Mouse (Mus musculus) limb, embryonic 11.5 days (tissue): ENCODE results near the gene Nwd1. TPM values are rescaled to one million over a fixed set of nuclear protein-coding genes. Genes with fewer than 3 reads are reported as not detected.

Experiments used
- ATAC-seq: fragments of 200-750 bp; cut with Nextera tagmentation; 2 replicates; pipeline ENCODE4 v1.8.0; 2017; ENCODE audit warnings: low read depth; ENCODE audit not compliant: insufficient number of reproducible peaks, low FRiP score, low TSS enrichment
- DNase-seq: peaks from one replicate; pipeline ENCODE4 v3.0.0-alpha.2; 2015; ENCODE audit warnings: low spot score
- H3K27ac ChIP-seq: fragments of 300-500 bp; sonication (generic); replicated peaks from 2 replicates; pipeline ENCODE4 v1.5.1; 2014; ENCODE audit warnings: low read depth, mild to moderate bottlenecking, low read length
- H3K27me3 ChIP-seq: fragments of 300-500 bp; sonication (generic); 2 replicates; pipeline ENCODE4 v1.6.1; 2014; ENCODE audit warnings: mild to moderate bottlenecking, low read length, mixed read lengths; ENCODE audit not compliant: control insufficient read depth, insufficient read depth
- H3K36me3 ChIP-seq: fragments of 300-500 bp; sonication (generic); 2 replicates; pipeline ENCODE4 v1.6.1; 2014; ENCODE audit warnings: mild to moderate bottlenecking, low read length, moderate library complexity, mixed read lengths; ENCODE audit not compliant: control insufficient read depth, insufficient read depth
- H3K4me1 ChIP-seq: fragments of 300-500 bp; sonication (generic); 2 replicates; pipeline ENCODE4 v1.6.1; 2014; ENCODE audit warnings: low read length, mixed read lengths; ENCODE audit not compliant: control insufficient read depth, insufficient read depth
- H3K4me2 ChIP-seq: fragments of 300-500 bp; sonication (generic); 2 replicates; pipeline ENCODE4 v1.6.1; 2014; ENCODE audit warnings: low read depth, mild to moderate bottlenecking, moderate library complexity; ENCODE audit not compliant: severe bottlenecking
- H3K4me3 ChIP-seq: fragments of 300-500 bp; sonication (generic); 2 replicates; pipeline ENCODE4 v1.5.1; 2014; ENCODE audit warnings: low read depth, low read length
- H3K9ac ChIP-seq: fragments of 300-500 bp; sonication (generic); 2 replicates; pipeline ENCODE4 v1.6.1; 2014; ENCODE audit warnings: mild to moderate bottlenecking, low read length
- H3K9me3 ChIP-seq: fragments of 300-500 bp; sonication (generic); 2 replicates; pipeline ENCODE4 v1.6.1; 2016; ENCODE audit warnings: low read length; ENCODE audit not compliant: control insufficient read depth
- WGBS: fragments of 180-500 bp; shearing (Covaris S2); extraction: QIAGEN DNeasy Blood & Tissue Kit; methylation state at CpG from one replicate; pipeline ENCODE4 v1.1.7; 2014; 5-methylcytosine and 5-hydroxymethylcytosine counted together
- polyA plus RNA-seq: library from polyadenylated mRNA; unstranded; fragments of >200 nt; fragmentation: Nextera tagmentation; extraction: Ambion mirVana; gene quantifications from 2 replicates; pipeline ENCODE4 v1.2.1, GENCODE M21; 2014

Nwd1 gene
- polyA plus RNA-seq, 1 experiment from 2014 or later: 0.03 TPM

- no peak for DNase-seq
- no peak overlapping the region for H3K4me2 ChIP-seq
- no peak overlapping the region for H3K27ac ChIP-seq
- no peaks in the 10 kb centered on the region for H3K4me1 ChIP-seq
- no peaks in the 10 kb centered on the region for H3K9me3 ChIP-seq
- H3K9ac ChIP-seq: no peak overlapping the region
- no peak for ATAC-seq
- H3K27me3 ChIP-seq: no peaks in the 10 kb centered on the region
- peaks cover 51% of the 10 kb centered on the region for H3K36me3 ChIP-seq
- WGBS: 87% methylated on average over 3 of the region's 3 CpGs
- no peak overlapping the region for H3K4me3 ChIP-seq
Observed at GRCm38 (mm10) chr8:72751126-72751525, 104.6 kb downstream of the Nwd1 start.

DNA sequence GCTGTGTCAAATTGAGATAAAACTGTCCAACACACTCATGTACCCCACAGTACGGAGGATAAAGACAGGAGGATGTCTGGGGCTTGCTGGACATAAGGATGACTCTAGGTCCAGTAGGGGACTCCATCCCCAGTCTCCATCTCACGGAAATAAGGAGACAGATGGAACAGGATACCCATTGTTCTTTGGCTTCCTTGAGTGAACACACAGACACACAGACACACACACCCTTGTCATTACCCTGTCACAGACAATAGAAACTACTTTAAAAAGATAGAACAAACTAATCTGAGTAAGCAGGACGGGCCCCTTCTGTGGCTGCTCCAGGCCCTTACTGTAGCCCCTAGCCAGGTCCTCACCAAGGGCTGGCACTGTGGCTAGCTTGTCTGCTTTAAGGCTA lies 105.8 kb downstream of the Nwd1 start:
- Histone ChIP-seq H3K9ac (no peak overlapping the region), H3K4me1 (no peaks in the 10 kb centered on the region), H3K9me3 (no peaks in the 10 kb centered on the region), H3K27me3 (no peaks in the 10 kb centered on the region), H3K4me2 (no peak overlapping the region), H3K36me3 (peaks cover 50% of the 10 kb centered on the region), H3K4me3 (no peak overlapping the region), H3K27ac (no peak overlapping the region)
- no peak for DNase-seq
- WGBS: 94% methylated on average over 3 of the region's 3 CpGs
- ATAC-seq: no peak

- ATAC-seq (no peak), DNase-seq (no peak)
- Histone ChIP-seq H3K36me3 (peaks cover 46% of the 10 kb centered on the region), H3K27ac (no peak overlapping the region), H3K4me1 (no peaks in the 10 kb centered on the region), H3K27me3 (no peaks in the 10 kb centered on the region), H3K4me3 (no peak overlapping the region), H3K4me2 (no peak overlapping the region), H3K9me3 (no peaks in the 10 kb centered on the region), H3K9ac (no peak overlapping the region)
- 98% methylated on average over 9 of the region's 9 CpGs for WGBS
Observed at GRCm38 (mm10) chr8:72753165-72753564, 106.7 kb downstream of the Nwd1 start.

DNA sequence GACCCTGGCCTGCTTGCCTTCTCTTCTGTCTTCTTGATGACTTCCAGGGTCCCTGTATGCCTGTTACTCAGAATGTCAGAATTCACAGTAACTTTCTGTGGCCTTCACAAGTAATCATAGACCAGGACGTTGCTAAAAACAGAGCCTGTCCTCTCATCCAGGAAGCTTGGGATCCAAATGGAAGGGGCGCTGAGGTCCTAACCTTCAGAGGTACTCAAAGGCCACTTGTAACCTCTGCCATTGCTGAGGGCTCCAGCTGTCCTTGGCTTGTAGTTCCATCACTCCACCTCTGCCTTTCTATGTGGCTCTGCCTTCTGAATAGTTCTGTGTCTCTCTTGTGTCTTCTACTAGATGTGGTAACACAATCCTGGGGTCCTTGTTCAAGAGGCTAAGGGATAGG lies 107.3 kb downstream of the Nwd1 start:
- peaks cover 43% of the 10 kb centered on the region for H3K36me3 ChIP-seq
- DNase-seq: peak; percentile 11
- 93% methylated on average over 2 of the region's 2 CpGs for WGBS

GRCm38 (mm10) chr8:72756031-72756430 lies 109.5 kb downstream of the Nwd1 start:
- Histone ChIP-seq H3K4me3 (no peak overlapping the region), H3K4me1 (no peaks in the 10 kb centered on the region), H3K27ac (no peak overlapping the region), H3K9ac (no peak overlapping the region), H3K27me3 (no peaks in the 10 kb centered on the region), H3K4me2 (no peak overlapping the region), H3K36me3 (peaks cover 32% of the 10 kb centered on the region), H3K9me3 (no peaks in the 10 kb centered on the region)
- no peak for DNase-seq
- no peak for ATAC-seq
- WGBS: 95% methylated on average over 2 of the region's 2 CpGs

More for the DNA sequence above, 107.3 kb downstream of the Nwd1 start:
- Histone ChIP-seq H3K27ac (no peak overlapping the region), H3K27me3 (no peaks in the 10 kb centered on the region), H3K4me3 (no peak overlapping the region), H3K4me1 (no peaks in the 10 kb centered on the region), H3K4me2 (no peak overlapping the region), H3K9me3 (no peaks in the 10 kb centered on the region), H3K9ac (no peak overlapping the region)
- ATAC-seq: no peak

GRCm38 (mm10) chr8:72756771-72757390 lies 110.4 kb downstream of the Nwd1 start:
- no peak overlapping the region for H3K27ac ChIP-seq
- 96% methylated on average over 35 of the region's 35 CpGs for WGBS
- ATAC-seq: no peak
- H3K9ac ChIP-seq: no peak overlapping the region
- H3K36me3 ChIP-seq: peaks cover 31% of the 10 kb centered on the region
- no peak overlapping the region for H3K4me2 ChIP-seq
- no peak overlapping the region for H3K4me3 ChIP-seq
- no peaks in the 10 kb centered on the region for H3K4me1 ChIP-seq
- H3K9me3 ChIP-seq: no peaks in the 10 kb centered on the region
- no peaks in the 10 kb centered on the region for H3K27me3 ChIP-seq
- DNase-seq: peak; percentile 18

GRCm38 (mm10) chr8:72757426-72758195 lies 111.1 kb downstream of the Nwd1 start:
- Histone ChIP-seq H3K4me2 (no peak overlapping the region), H3K9me3 (no peaks in the 10 kb centered on the region), H3K36me3 (peaks cover 24% of the 10 kb centered on the region), H3K27ac (no peak overlapping the region), H3K4me3 (no peak overlapping the region), H3K4me1 (no peaks in the 10 kb centered on the region), H3K9ac (no peak overlapping the region), H3K27me3 (no peaks in the 10 kb centered on the region)
- DNase-seq (peak; percentile 18), ATAC-seq (no peak)
- WGBS: 95% methylated on average over 15 of the region's 15 CpGs

- Histone ChIP-seq H3K27me3 (no peaks in the 10 kb centered on the region), H3K4me1 (no peaks in the 10 kb centered on the region), H3K4me3 (no peak overlapping the region), H3K9ac (no peak overlapping the region), H3K27ac (no peak overlapping the region), H3K4me2 (no peak overlapping the region), H3K36me3 (peaks cover 21% of the 10 kb centered on the region), H3K9me3 (no peaks in the 10 kb centered on the region)
- DNase-seq (peak; percentile 14), ATAC-seq (no peak)
Observed at GRCm38 (mm10) chr8:72758310-72758709, 111.8 kb downstream of the Nwd1 start.
